Mouse (Mus musculus): ENCODE measurements around the gene Ces1g. TPM values are rescaled to one million over a fixed set of nuclear protein-coding genes. Genes with fewer than 3 reads are reported as not detected.

The Ces1g gene
- polyA plus RNA-seq (2012; fragmentation: generic; extraction: Trizol) = under 1 TPM; 0.11 to 0.17 TPM

GRCm38 (mm10) chr8:93337207-93337606 is at the start of gene Ces1g:
Gene Ces1g, minus strand, starts transcription at chr8:93337308.

GRCm38 (mm10) chr8:93379625-93380024 is 42.5 kb upstream of the Ces1g start, which contains the start of gene Ces1h:
Gene Ces1h, minus strand, starts transcription at chr8:93379725.

GRCm38 (mm10) chr8:93279556-93279955 is 57.6 kb downstream of the Ces1g start, which contains the start of gene Ces1f:
Gene Ces1f, minus strand, starts transcription at chr8:93279747.

Other genes with a start within 250 kb of the Ces1g start
- not detected for gene Ces1c, start 206.0 kb downstream of the Ces1g start, polyA plus RNA-seq (2012; fragmentation: generic; extraction: Trizol)
- 1 to 10 TPM in 1 of 2 experiments, not detected in 1; 1.1 TPM for gene Ces1d, start 139.5 kb downstream of the Ces1g start, polyA plus RNA-seq (2012; fragmentation: generic; extraction: Trizol)
- gene Ces1e, start 107.7 kb downstream of the Ces1g start, polyA plus RNA-seq (2012; fragmentation: generic; extraction: Trizol) = not detected
- gene Ces1f, start 57.6 kb downstream of the Ces1g start, polyA plus RNA-seq (2012; fragmentation: generic; extraction: Trizol) = under 1 TPM; 0.04 to 0.17 TPM
- gene Ces1h, start 42.4 kb upstream of the Ces1g start, polyA plus RNA-seq (2012; fragmentation: generic; extraction: Trizol) = not detected
- not detected for gene Ces5a, start 198.5 kb upstream of the Ces1g start, polyA plus RNA-seq (2012; fragmentation: generic; extraction: Trizol)